Mouse (Mus musculus) heart, adult 11 months (tissue): ENCODE data around the gene Vps26a.
A peak's percentile ranks its signal among the peaks of the same experiment; 100 is the strongest.

ENCODE experiments used
- DNase-seq: peaks from one replicate; pipeline ENCODE4 v3.0.0; 2022

The Vps26a gene

GRCm38 (mm10) chr10:62486618-62487415 lies at the start of gene Vps26a:
TSS of gene Vps26a (minus strand) at chr10:62486805.
- DNase-seq, result peak; percentile 100

GRCm38 (mm10) chr10:62534509-62534908 lies 47.9 kb upstream of the Vps26a start:
- no peak for DNase-seq

GRCm38 (mm10) chr10:62532832-62533231 lies 46.2 kb upstream of the Vps26a start:
- DNase-seq, result no peak

- peak; percentile 98 for DNase-seq
These were observed 43.6 kb upstream of the Vps26a start for GRCm38 (mm10) chr10:62530183-62530582.

DNA sequence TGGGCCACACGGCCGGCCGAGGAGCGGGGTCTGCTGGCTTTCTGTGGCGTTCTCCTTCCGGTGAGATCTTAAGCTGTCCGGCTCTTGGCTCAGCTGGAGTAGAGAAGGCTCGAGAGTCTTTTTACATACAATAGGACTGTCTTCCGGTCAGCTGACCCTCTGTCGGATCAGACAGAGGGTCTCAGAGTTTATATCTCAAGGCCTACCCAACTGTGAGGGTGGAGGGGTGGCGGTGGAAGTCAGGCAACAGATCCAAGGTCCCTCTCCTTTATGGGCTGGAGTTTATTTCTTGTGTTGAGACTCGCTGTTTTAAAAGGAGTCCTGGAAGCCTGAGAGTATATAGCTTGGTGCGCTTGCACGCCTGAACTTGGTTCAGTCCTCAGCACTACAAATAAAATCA lies 40.7 kb upstream of the Vps26a start, which contains the start of gene Srgn:
Gene Srgn (minus strand): TSS at position 101 of the 400 bp plus-strand sequence.
- DNase-seq, result no peak

GRCm38 (mm10) chr10:62522346-62522950 lies 35.8 kb upstream of the Vps26a start:
- DNase-seq, result no peak

DNA sequence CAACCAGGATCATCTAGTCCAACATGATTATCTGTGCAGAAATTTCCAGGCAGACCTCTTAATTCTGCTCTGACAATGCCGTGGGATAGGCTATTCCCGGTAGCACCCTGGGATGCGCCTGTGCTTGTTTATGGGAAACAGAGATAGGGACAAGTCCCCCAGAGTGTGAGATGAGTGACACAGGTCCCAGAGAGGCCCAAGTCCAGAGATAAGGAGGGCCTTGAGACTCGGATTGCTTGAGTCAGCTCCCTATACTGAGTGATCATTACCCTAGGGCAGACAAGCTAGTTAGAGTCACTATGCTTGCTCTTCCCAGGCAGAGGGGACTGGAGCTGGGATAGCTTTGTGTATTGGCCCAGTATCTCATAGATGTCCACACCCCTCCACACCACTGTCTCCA lies 35.2 kb upstream of the Vps26a start:
- no peak for DNase-seq

DNA sequence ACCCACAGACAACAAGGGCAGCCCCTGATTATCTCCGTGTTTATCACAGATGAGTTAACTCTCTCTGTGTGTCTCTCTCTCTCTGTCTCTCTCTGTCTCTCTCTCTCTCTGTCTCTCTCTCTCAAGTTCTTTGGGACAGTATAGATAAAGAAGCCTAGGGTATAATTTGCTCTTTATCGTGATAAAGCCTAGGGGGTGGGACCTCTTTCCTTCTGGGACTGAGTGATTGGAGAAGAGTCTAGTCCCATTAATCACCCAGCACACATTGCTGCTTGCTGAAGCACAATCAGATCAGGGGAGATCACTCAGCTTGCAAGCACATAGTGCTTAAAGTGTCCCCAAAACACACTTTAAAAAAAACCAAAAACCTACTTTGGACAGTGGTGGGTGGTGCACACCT lies 34.3 kb upstream of the Vps26a start:
- no peak for DNase-seq

DNA sequence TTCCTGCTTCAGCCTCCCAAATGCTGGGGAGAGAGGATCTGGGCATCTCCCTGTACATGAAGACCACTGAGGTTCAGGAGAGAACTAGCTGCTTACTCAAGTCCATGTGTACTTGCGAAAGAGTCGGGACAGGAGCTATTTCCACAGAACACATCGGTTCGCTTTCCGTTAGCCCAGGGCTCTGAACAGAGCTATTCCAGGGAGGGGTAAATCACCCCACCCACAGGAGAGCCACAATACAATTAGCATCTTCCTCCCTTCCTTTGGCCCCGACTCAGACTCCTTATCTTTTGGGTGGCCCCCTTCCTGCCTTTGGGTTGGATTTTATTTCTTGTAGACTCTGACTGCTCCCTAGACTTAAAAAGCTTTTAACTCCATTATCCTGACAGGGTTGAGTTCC lies 30.9 kb upstream of the Vps26a start:
- DNase-seq, result peak; percentile 93

- DNase-seq, result no peak
These were observed 26.2 kb upstream of the Vps26a start for GRCm38 (mm10) chr10:62512855-62513254.

DNA sequence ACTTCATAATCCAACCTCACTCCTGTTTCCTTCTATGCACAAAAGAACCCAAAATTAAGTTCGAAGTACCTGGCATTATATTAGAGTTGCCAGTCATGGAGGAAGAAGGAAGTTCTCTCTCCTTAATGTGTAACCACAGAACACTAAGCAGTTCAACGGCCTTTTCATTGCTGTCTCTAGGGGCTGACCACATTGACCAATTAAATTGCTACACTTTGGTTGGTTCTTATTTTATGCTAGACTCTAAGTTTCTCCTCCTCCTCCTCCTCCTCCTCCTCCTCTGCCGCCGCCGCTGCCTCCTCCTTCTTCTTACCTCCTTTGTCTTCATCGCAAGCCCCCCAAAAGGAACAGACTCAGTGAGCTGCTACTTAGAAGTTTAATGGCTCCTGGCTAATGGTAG lies 24.9 kb upstream of the Vps26a start:
- DNase-seq, result no peak

GRCm38 (mm10) chr10:62509032-62509656 lies 22.5 kb upstream of the Vps26a start:
- peak; percentile 90 for DNase-seq

- DNase-seq, result peak; percentile 98
These were observed 21.9 kb upstream of the Vps26a start for GRCm38 (mm10) chr10:62508459-62508858.

DNA sequence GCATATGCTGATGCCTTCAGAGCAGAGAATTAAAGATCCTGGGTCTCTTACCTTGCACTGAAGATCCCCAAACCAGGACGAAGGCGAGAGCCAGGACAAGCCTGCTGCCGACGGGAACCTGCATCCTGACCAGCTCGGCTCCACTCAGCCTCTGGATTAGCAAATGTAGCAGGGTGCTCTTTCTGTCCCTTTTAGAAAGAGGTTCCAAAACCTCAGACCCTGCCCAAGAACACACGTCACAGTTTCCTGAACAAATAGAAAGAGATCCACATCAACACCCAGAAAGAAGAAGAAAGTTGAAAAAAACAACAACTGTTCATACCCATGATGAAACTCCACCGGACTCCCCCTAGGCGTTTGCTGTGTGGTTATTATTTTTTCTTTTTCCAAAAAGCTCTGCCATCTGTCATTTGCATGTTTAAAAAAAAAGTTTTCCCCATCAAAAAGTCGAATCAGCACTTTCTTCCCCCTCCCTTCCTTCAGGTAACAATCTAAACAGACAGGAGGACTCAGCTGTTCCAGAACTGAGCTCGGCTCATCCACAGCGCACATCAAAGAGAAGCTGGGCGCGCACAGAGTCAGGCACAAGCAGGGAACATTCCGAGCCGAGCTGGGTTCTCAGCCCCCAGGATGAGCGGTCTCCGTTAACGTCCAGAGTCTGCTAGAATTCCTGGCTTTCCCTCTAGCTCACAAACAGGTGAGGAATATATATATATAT lies 21.1 kb upstream of the Vps26a start:
- peak; percentile 99 for DNase-seq

- no peak for DNase-seq
These were observed 20.5 kb upstream of the Vps26a start for GRCm38 (mm10) chr10:62507071-62507470.

DNA sequence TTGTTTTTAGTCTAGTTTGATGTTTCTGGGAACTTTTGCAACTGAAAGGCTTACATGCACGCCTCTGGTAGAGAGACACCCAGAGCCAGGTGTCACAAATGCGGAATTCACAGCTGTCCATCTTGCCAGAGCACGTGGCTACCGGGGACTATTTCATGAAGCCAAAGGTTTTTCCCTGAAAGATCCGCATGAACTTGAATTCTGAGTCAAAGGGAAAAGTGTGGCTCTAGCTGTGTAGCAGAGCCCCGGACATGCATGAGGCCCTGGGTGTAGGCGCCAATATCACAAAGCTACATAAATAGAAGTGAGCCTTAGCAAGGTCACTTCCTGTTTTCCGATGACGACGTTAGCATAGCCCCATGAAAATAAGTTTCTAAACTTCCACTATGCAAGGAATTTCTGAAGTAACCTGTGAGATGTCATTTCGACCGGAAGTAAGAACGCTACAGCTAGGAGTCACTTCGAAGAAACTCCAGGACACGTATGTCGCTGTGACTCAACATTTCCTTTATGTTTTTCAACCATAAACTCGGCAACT lies 19.5 kb upstream of the Vps26a start:
- DNase-seq, result peak; percentile 94

DNA sequence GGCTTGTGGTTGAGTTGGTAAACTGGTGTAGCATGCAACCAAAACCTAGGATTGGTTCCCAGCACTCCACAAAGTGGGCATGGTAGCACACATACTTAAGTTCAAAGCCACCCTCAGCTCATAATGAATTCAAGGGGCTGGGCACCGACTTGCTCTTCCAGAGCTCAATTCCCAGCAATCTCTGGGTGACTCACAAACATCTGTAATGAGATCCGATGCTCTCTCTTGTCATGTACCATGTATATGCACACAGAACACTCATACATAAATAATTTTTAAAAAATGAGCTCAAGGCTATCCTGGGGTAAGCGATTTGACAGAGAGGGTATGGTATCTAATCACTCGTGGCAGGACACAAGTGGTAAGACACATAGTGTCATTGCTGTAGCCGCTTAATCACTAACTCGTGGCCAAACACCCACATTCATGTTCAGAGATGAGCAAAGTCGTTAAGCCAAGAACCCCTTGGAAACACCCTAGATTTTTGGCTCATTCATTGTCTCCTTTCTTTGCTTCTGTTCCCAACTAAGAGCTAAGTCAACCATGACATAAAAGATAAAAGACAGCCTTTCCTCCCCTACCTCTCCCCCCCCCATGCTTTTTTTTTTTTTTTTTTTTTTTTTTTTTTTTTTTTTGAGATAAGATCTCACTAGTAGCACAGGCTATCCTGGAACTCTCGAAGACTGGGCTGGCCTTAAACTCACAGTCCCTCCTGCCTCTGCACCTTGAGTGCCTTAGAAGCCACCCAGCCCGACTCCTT lies 18.8 kb upstream of the Vps26a start:
- DNase-seq, result no peak

DNA sequence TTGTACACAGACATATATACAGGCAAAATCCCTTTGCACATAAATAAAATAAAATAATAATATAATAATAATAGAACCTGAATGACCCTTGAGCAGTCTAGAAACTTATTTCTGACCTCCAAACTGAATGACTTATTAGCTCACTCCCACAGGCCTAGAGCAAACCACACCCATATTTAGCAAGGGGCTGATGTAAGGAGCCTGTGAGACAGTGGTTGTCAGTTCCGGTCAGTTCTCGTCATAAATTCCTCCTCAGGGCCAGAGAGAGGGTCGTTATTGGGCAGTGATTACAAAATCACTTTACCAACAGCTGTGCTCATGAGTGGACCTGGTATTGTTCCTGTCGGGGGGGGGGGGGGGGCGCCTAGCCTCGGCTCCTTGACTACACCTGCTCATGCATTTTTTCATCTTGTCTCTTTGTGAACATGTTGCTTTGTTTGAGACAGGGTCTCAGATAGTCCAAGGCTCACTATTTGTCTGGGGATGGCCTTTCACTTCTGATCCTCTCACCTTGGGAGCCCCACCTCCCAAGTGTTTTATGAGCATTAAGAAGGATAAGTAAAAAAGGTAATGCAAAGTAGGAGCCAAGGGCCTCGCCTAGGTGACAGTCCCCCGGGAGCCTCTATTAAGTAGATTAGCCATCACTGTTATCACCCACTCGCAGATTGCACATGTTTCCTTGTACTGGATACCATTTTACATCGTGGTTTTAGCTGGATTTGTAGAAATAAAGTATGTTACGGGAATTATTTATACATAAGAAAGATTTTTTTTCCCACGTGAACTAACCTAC lies 17.4 kb upstream of the Vps26a start:
- no peak for DNase-seq

DNA sequence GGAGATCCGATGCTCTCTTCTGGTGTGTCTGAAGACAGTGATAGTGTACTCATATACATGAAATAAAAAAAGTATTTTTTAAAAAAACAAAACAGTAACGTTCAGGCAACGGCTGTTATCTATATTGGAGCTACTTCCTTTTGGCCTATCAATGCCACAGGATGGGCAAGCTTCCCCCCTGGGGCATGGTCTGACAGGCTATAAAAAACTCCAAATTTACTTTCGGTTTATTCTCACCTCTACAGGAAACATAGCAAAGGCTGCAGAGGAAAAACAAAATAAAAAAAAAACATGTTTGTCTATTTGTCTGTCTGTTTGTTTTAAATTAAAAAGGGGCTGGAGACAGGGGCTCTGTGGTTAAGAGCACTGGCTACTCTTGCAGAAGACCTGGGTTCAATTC lies 16.7 kb upstream of the Vps26a start:
- no peak for DNase-seq

DNA sequence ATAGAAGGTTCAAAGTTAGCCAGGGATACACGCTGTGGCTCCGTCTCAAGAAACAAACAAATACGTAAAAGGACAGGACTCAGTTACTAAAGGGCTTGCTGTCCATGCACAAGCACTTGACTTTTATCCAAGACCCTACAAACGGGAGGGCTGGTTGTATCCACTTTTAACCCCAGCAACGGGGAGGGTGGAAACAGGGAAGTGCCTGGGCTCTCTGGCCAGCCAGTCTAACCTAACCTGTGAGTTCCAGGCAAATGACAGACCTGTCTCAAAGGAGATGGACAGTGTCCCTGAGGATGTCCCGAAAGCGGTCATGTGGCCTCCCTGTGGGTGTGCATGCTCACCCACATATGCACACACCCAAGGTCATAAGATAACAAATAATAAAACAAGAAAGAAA lies 15.3 kb upstream of the Vps26a start:
- no peak for DNase-seq

DNA sequence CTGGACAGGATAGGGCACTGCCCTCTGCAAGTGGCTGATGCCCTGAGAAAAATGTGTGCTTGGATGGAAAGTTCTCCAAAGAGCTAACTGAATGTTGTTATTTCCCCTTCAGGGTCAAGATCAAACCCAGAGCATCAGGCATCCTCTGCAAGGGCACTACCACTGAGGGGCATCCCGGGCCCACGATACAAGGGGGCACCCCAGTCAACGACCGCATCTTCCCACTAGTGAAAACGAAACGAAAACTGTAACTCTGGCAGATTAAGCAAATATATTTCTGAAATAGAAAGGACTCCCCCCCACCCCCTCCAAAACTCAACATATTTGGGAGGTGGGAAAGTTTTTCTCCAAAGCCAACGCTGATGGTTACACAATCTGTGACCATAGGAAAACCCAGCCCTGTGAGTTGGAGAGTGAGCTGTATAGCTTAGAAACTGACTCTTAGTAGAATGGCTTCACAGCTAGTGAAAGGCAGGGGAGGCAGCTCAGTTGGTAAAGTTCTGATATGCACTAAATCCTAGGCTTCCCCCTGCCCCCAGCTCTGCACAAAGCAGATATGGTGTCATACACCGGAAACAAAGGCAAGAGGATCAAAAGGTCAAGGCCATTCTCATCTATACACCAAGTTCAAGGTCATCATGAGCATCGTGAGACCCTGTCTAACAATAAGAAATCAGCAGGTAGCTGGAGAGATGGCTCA lies 14.5 kb upstream of the Vps26a start:
- DNase-seq, result peak; percentile 90
